Mouse (Mus musculus) lung, postnatal 0 days (tissue): Measurements from ENCODE around the gene Nup188.

Experiments used
- CTCF ChIP-seq: IDR thresholded peaks from 2 replicates; pipeline ENCODE4 v1.5.1; 2016; ENCODE audit warnings: antibody characterized with exemption, mild to moderate bottlenecking
- EP300 ChIP-seq: IDR thresholded peaks from 2 replicates; pipeline ENCODE4 v1.6.1; 2016; ENCODE audit warnings: antibody characterized with exemption, mild to moderate bottlenecking, control low read depth

DNA sequence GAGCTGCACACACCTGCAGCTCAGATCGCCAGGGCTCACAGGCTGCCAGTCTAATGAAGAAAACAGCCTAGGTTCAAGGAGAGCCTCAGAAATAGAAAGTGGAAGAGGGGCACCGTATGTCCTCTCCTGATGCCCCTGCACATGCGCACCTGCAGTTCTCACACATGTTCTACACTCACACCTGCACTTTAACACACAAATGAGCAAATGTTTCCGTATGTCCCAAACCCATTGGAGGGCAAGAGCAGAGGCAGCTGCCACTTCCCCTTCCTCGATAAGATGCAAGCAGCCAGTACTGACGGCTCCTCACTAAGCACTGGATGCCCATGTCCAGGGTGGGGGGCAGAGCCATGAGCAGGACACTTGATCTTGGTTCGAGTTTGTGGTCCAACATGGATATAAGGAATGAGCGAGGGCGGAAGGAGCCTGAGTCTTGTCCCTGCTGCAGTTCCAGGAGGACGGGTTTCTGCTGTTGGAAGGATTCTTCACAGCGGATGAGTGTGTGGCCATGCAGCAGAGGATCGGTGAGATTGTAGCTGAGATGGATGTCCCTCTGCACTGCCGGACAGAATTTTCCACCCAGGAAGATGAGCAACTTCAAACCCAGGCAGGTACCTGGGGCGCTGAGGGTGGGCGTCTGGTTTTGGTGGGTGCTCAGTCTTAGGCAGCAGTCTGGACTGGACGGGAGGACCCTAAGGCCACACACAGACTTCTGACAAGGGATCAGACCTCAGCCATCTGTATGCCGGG is 16.8 kb upstream of the Nup188 start:
- TF ChIP-seq CTCF = no peak
- TF ChIP-seq EP300 = no peak
